Mouse (Mus musculus) liver, embryonic 12.5 days (tissue): ENCODE results near the gene Olfr1205. TPM values are rescaled to one million over a fixed set of nuclear protein-coding genes. Genes with fewer than 3 reads are reported as not detected.

ENCODE experiments used
- ATAC-seq: fragments of 200-750 bp; cut with Nextera tagmentation; 2 replicates; pipeline ENCODE4 v1.8.0; 2017; ENCODE audit warnings: moderate number of reproducible peaks, mild to moderate bottlenecking, moderate library complexity
- H3K27ac ChIP-seq: fragments of 300-500 bp; sonication (generic); 2 replicates; pipeline ENCODE4 v1.5.1; 2016; ENCODE audit warnings: mild to moderate bottlenecking
- H3K27me3 ChIP-seq: fragments of 300-500 bp; sonication (generic); replicated peaks from 2 replicates; pipeline ENCODE4 v1.6.1; 2016; ENCODE audit warnings: mild to moderate bottlenecking, moderate library complexity
- H3K36me3 ChIP-seq: fragments of 300-500 bp; sonication (generic); 2 replicates; pipeline ENCODE4 v1.6.1; 2016; ENCODE audit warnings: mild to moderate bottlenecking, moderate library complexity
- H3K4me1 ChIP-seq: fragments of 300-500 bp; sonication (generic); 2 replicates; pipeline ENCODE4 v1.6.1; 2016
- H3K4me2 ChIP-seq: fragments of 300-500 bp; sonication (generic); 2 replicates; pipeline ENCODE4 v1.6.1; 2016; ENCODE audit warnings: mild to moderate bottlenecking, moderate library complexity
- H3K4me3 ChIP-seq: fragments of 300-500 bp; sonication (generic); 2 replicates; pipeline ENCODE4 v1.5.1; 2016; ENCODE audit warnings: mild to moderate bottlenecking, moderate library complexity
- H3K9ac ChIP-seq: fragments of 300-500 bp; sonication (generic); 2 replicates; pipeline ENCODE4 v1.6.1; 2016; ENCODE audit warnings: mild to moderate bottlenecking, moderate library complexity
- H3K9me3 ChIP-seq: fragments of 300-500 bp; sonication (generic); replicated peaks from 2 replicates; pipeline ENCODE4 v1.6.1; 2016; ENCODE audit warnings: mild to moderate bottlenecking, moderate library complexity
- WGBS: fragments of 180-500 bp; shearing (Covaris S2); methylation state at CpG from one replicate; pipeline ENCODE4 v1.1.7; 2016; ENCODE audit not compliant: insufficient replicate concordance; 5-methylcytosine and 5-hydroxymethylcytosine counted together
- polyA plus RNA-seq: library from polyadenylated mRNA; unstranded; fragments of >200 nt; fragmentation: Nextera tagmentation; extraction: Ambion mirVana; gene quantifications from 2 replicates; pipeline ENCODE4 v1.2.1, GENCODE M21; 2016

The Olfr1205 gene
- not detected in 2 replicates for polyA plus RNA-seq

- 78% methylated on average over 2 of the region's 2 CpGs for WGBS
- Histone ChIP-seq H3K27me3 (no peaks in the 10 kb centered on the region), H3K9me3 (no peaks in the 10 kb centered on the region), H3K4me2 (no peak within 1 kb of the TSS), H3K4me1 (no peaks in the 10 kb centered on the region), H3K36me3 (no peaks in the 10 kb centered on the region), H3K9ac (no peak within 1 kb of the TSS), H3K27ac (no peak within 1 kb of the TSS), H3K4me3 (no peak within 1 kb of the TSS)
- no peak for ATAC-seq
These were observed at the start of gene Olfr1205 for GRCm38 (mm10) chr2:88829437-88829836. TSS of gene Olfr1205 (plus strand) at chr2:88829737.

GRCm38 (mm10) chr2:88792736-88793135, 36.8 kb upstream of the Olfr1205 start, which contains the start of gene Olfr1201:
TSS of gene Olfr1201 (plus strand) at chr2:88793036.
- Histone ChIP-seq H3K36me3 (no peaks in the 10 kb centered on the region), H3K4me2 (no peak within 1 kb of the TSS), H3K4me3 (no peak within 1 kb of the TSS), H3K9ac (no peak within 1 kb of the TSS), H3K4me1 (no peaks in the 10 kb centered on the region), H3K9me3 (no peaks in the 10 kb centered on the region), H3K27me3 (no peaks in the 10 kb centered on the region), H3K27ac (no peak within 1 kb of the TSS)
- 72% methylated on average over 6 of the region's 6 CpGs for WGBS
- no peak for ATAC-seq

DNA sequence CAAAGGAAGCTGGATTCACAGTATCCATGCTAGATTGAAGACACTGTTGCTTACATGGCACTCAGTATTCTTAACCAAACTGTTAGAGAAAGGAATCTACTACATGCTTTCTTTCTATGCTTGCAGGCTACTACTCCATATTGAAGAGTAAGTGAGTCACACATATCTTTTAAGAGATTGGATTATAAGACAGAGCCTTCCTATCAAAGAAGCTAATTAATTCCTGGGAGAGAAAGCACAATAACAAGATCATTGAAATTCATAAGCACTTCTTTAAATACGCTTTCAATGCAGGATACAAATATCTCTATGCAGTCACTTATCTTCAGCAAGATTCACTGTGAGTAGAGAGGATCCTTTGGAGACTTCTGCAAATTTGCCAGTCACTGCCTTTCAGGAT, 15.3 kb upstream of the Olfr1205 start, which contains the start of gene Olfr1202:
TSS of gene Olfr1202 (plus strand) at position 301 of the 400 bp plus-strand sequence.
- H3K27me3 ChIP-seq = no peaks in the 10 kb centered on the region
- WGBS = 67% methylated on average over 1 of the region's 1 CpGs
- H3K4me3 ChIP-seq = no peak within 1 kb of the TSS
- H3K9ac ChIP-seq = no peak within 1 kb of the TSS
- H3K36me3 ChIP-seq = no peaks in the 10 kb centered on the region
- no peak within 1 kb of the TSS for H3K4me2 ChIP-seq
- H3K4me1 ChIP-seq = no peaks in the 10 kb centered on the region
- no peak within 1 kb of the TSS for H3K27ac ChIP-seq
- no peak for ATAC-seq
- no peaks in the 10 kb centered on the region for H3K9me3 ChIP-seq

DNA sequence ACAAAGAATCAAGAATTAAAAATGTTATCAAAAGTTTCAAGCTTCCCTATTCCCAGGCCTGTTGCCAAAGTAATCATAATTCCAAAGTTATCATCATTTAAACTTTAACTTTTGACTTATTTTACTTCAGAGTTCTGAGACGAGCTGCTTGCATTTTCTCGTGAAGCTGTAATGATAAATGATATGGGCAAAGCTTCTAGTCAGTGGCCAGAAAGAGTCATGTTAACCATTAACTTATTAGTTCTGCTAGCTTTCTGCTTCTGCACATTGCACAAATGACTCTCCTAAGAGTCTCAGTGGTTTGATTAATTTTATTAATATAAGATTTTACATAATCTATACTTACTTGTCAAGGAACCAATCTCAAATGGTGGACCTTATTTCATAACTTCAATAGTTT, 8.9 kb downstream of the Olfr1205 start:
- 72% methylated on average over 2 of the region's 2 CpGs for WGBS
- no peak overlapping the region for H3K27ac ChIP-seq
- H3K9me3 ChIP-seq = no peaks in the 10 kb centered on the region
- no peaks in the 10 kb centered on the region for H3K4me1 ChIP-seq
- no peak overlapping the region for H3K4me3 ChIP-seq
- no peak overlapping the region for H3K9ac ChIP-seq
- no peaks in the 10 kb centered on the region for H3K36me3 ChIP-seq
- no peaks in the 10 kb centered on the region for H3K27me3 ChIP-seq
- no peak overlapping the region for H3K4me2 ChIP-seq
- no peak for ATAC-seq

GRCm38 (mm10) chr2:88848992-88849391, 19.5 kb downstream of the Olfr1205 start, which contains the start of gene Olfr1204:
TSS of gene Olfr1204 (plus strand) at chr2:88849292.
- Histone ChIP-seq H3K4me3 (no peak within 1 kb of the TSS), H3K9ac (no peak within 1 kb of the TSS), H3K9me3 (no peaks in the 10 kb centered on the region), H3K4me1 (no peaks in the 10 kb centered on the region), H3K27ac (no peak within 1 kb of the TSS), H3K36me3 (no peaks in the 10 kb centered on the region), H3K27me3 (no peaks in the 10 kb centered on the region), H3K4me2 (no peak within 1 kb of the TSS)
- no peak for ATAC-seq
- WGBS = 66% methylated on average over 1 of the region's 1 CpGs

DNA sequence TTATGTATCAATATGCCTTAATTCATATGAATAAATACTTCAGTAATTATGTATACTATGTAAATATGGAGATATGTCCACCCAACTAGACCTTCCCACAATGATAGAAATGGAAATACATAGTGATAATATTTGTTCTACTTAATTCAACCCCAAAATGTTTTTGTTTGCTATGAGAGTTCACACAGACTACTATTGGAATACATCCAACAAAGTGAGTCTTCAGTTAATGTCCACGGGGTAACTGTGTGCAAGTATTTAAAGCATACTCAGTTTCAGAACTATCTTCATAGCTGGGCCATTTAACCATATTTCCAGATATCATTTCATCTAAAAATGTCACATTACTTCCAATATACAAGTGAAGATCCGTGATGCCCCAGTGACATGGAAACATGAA, 33.4 kb downstream of the Olfr1205 start, which contains the start of gene Olfr1206:
TSS of gene Olfr1206 (plus strand) at position 301 of the 400 bp plus-strand sequence.
- H3K36me3 ChIP-seq = no peaks in the 10 kb centered on the region
- 62% methylated on average over 2 of the region's 2 CpGs for WGBS
- H3K27me3 ChIP-seq = no peaks in the 10 kb centered on the region
- H3K27ac ChIP-seq = no peak within 1 kb of the TSS
- H3K9ac ChIP-seq = no peak within 1 kb of the TSS
- no peak for ATAC-seq
- H3K9me3 ChIP-seq = no peaks in the 10 kb centered on the region
- no peak within 1 kb of the TSS for H3K4me3 ChIP-seq
- no peak within 1 kb of the TSS for H3K4me2 ChIP-seq
- H3K4me1 ChIP-seq = no peaks in the 10 kb centered on the region

Other genes starting within 250 kb of the Olfr1205 start
- not detected in 2 replicates for gene Olfr1189, start 243.3 kb upstream of the Olfr1205 start, polyA plus RNA-seq
- not detected in 2 replicates for gene Olfr1191-ps1, start 189.2 kb upstream of the Olfr1205 start, polyA plus RNA-seq
- not detected in 2 replicates for gene Olfr1192-ps1, start 181.2 kb upstream of the Olfr1205 start, polyA plus RNA-seq
- not detected in 2 replicates for gene Olfr1193, start 154.1 kb upstream of the Olfr1205 start, polyA plus RNA-seq
- not detected in 2 replicates for gene Olfr1195, start 140.6 kb upstream of the Olfr1205 start, polyA plus RNA-seq
- gene Olfr1196, start 125.1 kb upstream of the Olfr1205 start, polyA plus RNA-seq = not detected in 2 replicates
- not detected in 2 replicates for gene Olfr1197, start 97.4 kb upstream of the Olfr1205 start, polyA plus RNA-seq
- gene Olfr1198, start 78.4 kb upstream of the Olfr1205 start, polyA plus RNA-seq = not detected in 2 replicates
- gene Olfr1199, start 69.3 kb upstream of the Olfr1205 start, polyA plus RNA-seq = not detected in 2 replicates
- not detected in 2 replicates for gene Olfr1200, start 59.2 kb upstream of the Olfr1205 start, polyA plus RNA-seq
- not detected in 2 replicates for gene Olfr1201, start 36.7 kb upstream of the Olfr1205 start, polyA plus RNA-seq
- not detected in 2 replicates for gene Olfr1202, start 15.2 kb upstream of the Olfr1205 start, polyA plus RNA-seq
- gene Olfr1204, start 19.6 kb downstream of the Olfr1205 start, polyA plus RNA-seq = not detected in 2 replicates
- gene Olfr1206, start 33.5 kb downstream of the Olfr1205 start, polyA plus RNA-seq = not detected in 2 replicates
- gene Olfr1208, start 72.6 kb downstream of the Olfr1205 start, polyA plus RNA-seq = not detected in 2 replicates
- not detected in 2 replicates for gene Olfr1209, start 85.4 kb downstream of the Olfr1205 start, polyA plus RNA-seq
- not detected in 2 replicates for gene Olfr1211, start 108.4 kb downstream of the Olfr1205 start, polyA plus RNA-seq
- gene Olfr1212, start 124.2 kb downstream of the Olfr1205 start, polyA plus RNA-seq = not detected in 2 replicates
- gene Gm13762, start 150.5 kb downstream of the Olfr1205 start, polyA plus RNA-seq = not detected in 2 replicates
- not detected in 2 replicates for gene Olfr1214, start 162.9 kb downstream of the Olfr1205 start, polyA plus RNA-seq
- gene Olfr1215, start 177.2 kb downstream of the Olfr1205 start, polyA plus RNA-seq = not detected in 2 replicates
- gene Olfr1216, start 188.6 kb downstream of the Olfr1205 start, polyA plus RNA-seq = not detected in 2 replicates
- not detected in 2 replicates for gene Olfr1217, start 202.3 kb downstream of the Olfr1205 start, polyA plus RNA-seq
- not detected in 2 replicates for gene Olfr1218, start 231.4 kb downstream of the Olfr1205 start, polyA plus RNA-seq